Mouse (Mus musculus): ENCODE measurements around the gene Osbpl8. TPM values are rescaled to one million over a fixed set of nuclear protein-coding genes. Genes with fewer than 3 reads are reported as not detected.
"Not testable (repeated sequence)": the region's sequence is repeated elsewhere in the genome, so short reads cannot be mapped to it uniquely, and the experiment has no call there.

Osbpl8 gene
- polyA plus RNA-seq, 1 experiment from 2014 or later, result 315 TPM

GRCm38 (mm10) chr10:111185574-111186269, 21.2 kb downstream of the Osbpl8 start:
- no peak overlapping the region for H3K4me3 ChIP-seq (ENCODE audit: inconsistent target)
- H3K79me2 ChIP-seq (ENCODE audit: inconsistent target), result peaks cover 100% of the 10 kb centered on the region
- WGBS (ENCODE audit: missing documents), result 67% methylated on average over 1 of the region's 1 CpGs
- no peak overlapping the region for H3K27ac ChIP-seq
- H3K36me3 ChIP-seq (ENCODE audit: inconsistent target), result peaks cover 7% of the 10 kb centered on the region; the same call in 1 of the 2 replicates

DNA sequence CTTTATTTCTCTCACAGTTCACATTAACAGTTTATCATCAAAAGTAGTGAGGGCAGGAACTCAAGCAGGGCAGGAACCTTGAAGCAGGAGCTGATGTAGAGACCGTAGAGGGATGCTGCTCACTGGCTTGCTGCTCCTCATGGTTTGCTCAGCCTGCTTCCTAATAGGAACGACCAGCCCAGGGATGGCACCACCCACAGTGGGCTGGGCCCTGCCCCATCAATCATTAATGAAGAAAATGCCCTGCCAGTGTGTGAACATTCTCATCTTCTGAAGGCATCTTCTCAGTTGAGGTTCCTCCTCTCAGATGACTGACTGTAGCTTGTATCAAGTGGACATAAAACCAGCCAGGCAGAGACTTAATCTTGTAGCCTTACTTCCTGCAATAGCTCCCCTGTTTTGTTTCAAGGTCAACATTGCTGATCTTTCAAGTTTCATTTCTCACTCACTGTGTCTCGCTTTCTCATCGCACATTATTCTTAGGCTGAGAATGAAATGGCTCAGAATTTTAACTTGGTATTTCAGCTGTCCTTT, 24.5 kb downstream of the Osbpl8 start:
- peaks cover 100% of the 10 kb centered on the region for H3K79me2 ChIP-seq (ENCODE audit: inconsistent target)
- 47% methylated on average over 4 of the region's 4 CpGs for WGBS (ENCODE audit: missing documents)
- no peak overlapping the region for H3K4me3 ChIP-seq (ENCODE audit: inconsistent target)
- 0 out of 2 replicates have a peak, but pooled peaks cover 4% of the 10 kb centered on the region for H3K36me3 ChIP-seq (ENCODE audit: inconsistent target)
- H3K27ac ChIP-seq, result no peak overlapping the region

DNA sequence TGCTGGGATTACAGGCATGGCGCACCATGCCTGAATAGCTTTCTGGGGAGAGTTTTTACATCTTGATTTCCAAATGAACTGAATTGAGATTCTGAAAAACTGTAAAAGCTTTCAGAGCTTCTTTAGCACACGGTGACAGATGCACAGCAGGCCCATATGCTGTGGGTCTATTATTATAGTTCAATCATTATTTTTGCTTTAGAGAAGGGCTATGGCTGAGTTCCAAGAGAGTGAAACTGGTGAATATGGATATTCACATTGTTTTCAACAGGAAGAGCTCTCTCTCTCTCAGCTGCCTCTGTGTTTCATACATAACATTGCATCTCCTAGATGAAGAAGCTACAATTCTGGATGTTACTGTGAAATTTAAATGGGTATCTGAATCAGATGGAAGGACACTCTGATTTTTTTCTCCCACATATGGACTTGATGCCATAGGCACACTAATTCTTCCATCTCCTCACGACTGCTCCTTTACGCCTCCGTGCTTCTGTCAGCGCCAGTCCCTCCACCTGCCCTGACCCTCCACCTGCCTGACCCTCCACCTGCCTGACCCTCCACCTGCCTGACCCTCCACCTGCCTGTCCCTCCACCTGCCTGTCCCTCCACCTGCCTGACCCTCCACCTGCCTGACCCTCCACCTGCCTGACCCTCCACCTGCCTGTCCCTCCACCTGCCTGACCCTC, 25.7 kb downstream of the Osbpl8 start:
- H3K79me2 ChIP-seq (ENCODE audit: inconsistent target), result peaks cover 100% of the 10 kb centered on the region
- 93% methylated on average over 5 of the region's 6 CpGs for WGBS (ENCODE audit: missing documents)
- H3K36me3 ChIP-seq (ENCODE audit: inconsistent target), result 0 out of 2 replicates have a peak, but pooled peaks cover 4% of the 10 kb centered on the region
- 0 out of 2 replicates have a peak overlapping the region, but pooled peaks have one; percentile 3 for H3K27ac ChIP-seq
- H3K4me3 ChIP-seq (ENCODE audit: inconsistent target), result no peak overlapping the region

DNA sequence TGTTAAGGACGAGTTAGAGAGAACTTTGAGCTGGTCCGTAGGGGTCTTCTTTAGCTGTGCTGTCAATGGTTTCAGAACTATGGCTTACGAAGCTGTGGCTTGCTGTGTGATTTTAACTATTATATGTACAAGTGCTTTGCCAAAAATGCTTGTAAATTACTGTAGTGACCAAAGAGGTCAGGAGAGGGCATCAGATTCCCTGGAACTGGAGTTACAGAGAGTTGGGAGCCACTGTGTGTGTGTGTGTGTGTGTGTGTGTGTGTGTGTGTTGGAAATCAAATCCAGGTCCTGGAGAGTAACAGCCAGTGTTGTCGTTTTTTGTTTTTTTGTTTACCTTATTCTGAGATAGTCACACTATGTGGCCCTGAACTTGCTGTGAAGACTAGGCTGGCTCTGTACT, 29.0 kb downstream of the Osbpl8 start:
- no peak overlapping the region for H3K4me3 ChIP-seq (ENCODE audit: inconsistent target)
- H3K36me3 ChIP-seq (ENCODE audit: inconsistent target), result peaks cover 23% of the 10 kb centered on the region; the same call in 1 of the 2 replicates
- 85% methylated on average over 4 of the region's 4 CpGs for WGBS (ENCODE audit: missing documents)
- H3K79me2 ChIP-seq (ENCODE audit: inconsistent target), result peaks cover 100% of the 10 kb centered on the region
- no peak overlapping the region for H3K27ac ChIP-seq

DNA sequence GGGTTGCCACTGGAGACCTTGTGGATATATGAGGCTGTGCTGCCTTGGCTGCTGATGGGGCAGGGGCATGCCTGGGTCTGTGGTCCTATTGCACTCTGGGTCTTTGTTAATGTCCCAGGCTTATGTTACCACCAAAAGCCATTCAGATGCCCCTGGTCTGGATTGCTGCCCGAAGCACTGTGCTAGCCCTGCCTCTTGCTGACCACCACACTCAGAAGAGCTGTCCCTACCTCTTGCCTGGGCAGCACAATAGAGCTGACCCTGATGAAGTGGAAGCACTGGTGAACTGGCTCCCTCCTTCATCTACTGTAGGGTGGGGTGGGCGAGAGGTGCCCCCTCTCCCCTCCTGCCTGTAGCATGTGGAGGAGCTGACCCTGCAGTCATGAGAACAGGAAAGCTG, 31.6 kb downstream of the Osbpl8 start:
- Histone ChIP-seq H3K27ac (no peak overlapping the region), H3K36me3 (ENCODE audit: inconsistent target) (peaks cover 23% of the 10 kb centered on the region; the same call in 1 of the 2 replicates), H3K79me2 (ENCODE audit: inconsistent target) (peaks cover 100% of the 10 kb centered on the region), H3K4me3 (ENCODE audit: inconsistent target) (no peak overlapping the region)
- 94% methylated on average over 2 of the region's 2 CpGs for WGBS (ENCODE audit: missing documents)

DNA sequence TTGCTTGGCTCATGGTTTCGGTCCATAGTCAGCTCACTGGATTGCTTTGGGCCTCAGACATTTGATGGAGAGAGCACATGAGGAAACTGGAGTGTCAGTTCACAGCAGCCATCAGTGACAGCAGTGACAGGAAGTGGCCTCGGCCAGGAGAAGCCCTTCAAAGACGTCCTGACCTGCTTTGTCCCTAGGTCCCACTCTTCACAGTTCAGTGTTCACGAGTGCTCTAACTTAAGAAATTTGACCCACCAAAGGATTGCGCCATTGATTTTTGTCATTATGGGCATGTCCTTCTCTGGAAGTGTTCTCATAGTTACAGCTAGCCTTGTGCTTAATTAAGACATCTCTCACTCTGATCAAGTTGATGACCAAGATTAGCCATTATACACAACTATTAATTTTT, 34.2 kb downstream of the Osbpl8 start:
- H3K27ac ChIP-seq; H3K4me3 ChIP-seq (ENCODE audit: inconsistent target): not testable (repeated sequence)
- peaks cover 23% of the 10 kb centered on the region; the same call in 1 of the 2 replicates for H3K36me3 ChIP-seq (ENCODE audit: inconsistent target)
- 53% methylated on average over 2 of the region's 5 CpGs for WGBS (ENCODE audit: missing documents)
- H3K79me2 ChIP-seq (ENCODE audit: inconsistent target), result peaks cover 100% of the 10 kb centered on the region

DNA sequence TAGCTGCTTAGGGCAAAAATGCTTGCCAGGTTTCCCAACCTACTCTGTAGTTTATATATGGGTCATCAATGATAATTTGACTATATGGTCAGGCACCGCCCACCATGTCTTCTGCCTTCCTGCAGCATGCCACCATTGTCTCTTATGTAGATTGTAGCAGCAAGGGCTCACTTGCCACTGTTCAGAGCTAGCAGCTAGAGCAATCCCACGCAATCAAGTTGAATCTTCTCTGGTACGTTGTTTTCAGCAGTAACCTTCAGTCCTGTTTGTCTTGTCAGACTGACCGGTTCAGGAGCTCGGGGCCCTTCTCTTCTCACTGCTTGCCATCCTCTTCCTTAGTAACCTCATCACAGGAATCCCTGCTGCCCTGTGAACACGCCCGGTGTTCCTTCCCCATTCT, 36.6 kb downstream of the Osbpl8 start:
- Histone ChIP-seq H3K36me3 (ENCODE audit: inconsistent target) (peaks cover 39% of the 10 kb centered on the region), H3K79me2 (ENCODE audit: inconsistent target) (peaks cover 100% of the 10 kb centered on the region), H3K4me3 (ENCODE audit: inconsistent target) (no peak overlapping the region), H3K27ac (no peak overlapping the region)
- WGBS (ENCODE audit: missing documents), result 83% methylated on average over 7 of the region's 7 CpGs

DNA sequence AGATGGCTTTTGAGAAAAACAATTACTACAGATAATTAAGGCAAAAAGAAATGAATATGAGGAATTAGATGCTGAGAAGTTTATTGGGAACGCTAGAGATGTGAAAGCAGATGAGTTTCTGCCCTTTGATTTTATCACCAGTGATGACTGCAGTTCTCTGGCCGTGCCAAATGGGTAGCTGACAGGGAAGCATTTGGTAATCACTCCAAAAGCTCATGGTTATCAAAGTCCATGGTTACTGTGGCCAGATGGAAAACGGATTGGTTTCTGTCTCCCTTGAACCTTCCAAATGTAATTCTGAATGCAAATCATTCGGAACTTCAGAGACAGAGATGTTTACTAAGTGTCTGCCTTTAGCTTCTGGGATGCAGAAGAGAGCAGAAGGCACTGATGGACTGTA, 37.1 kb downstream of the Osbpl8 start:
- Histone ChIP-seq H3K4me3 (ENCODE audit: inconsistent target) (no peak overlapping the region), H3K27ac (no peak overlapping the region), H3K36me3 (ENCODE audit: inconsistent target) (peaks cover 38% of the 10 kb centered on the region), H3K79me2 (ENCODE audit: inconsistent target) (peaks cover 100% of the 10 kb centered on the region)
- WGBS (ENCODE audit: missing documents), result 94% methylated on average over 4 of the region's 4 CpGs

- Histone ChIP-seq H3K27ac (no peak overlapping the region), H3K36me3 (ENCODE audit: inconsistent target) (peaks cover 43% of the 10 kb centered on the region), H3K4me3 (ENCODE audit: inconsistent target) (no peak overlapping the region), H3K79me2 (ENCODE audit: inconsistent target) (peaks cover 100% of the 10 kb centered on the region)
- WGBS (ENCODE audit: missing documents), result 93% methylated on average over 5 of the region's 5 CpGs
Measured at GRCm38 (mm10) chr10:111204089-111204488, 39.5 kb downstream of the Osbpl8 start.

GRCm38 (mm10) chr10:111205421-111205820, 40.9 kb downstream of the Osbpl8 start:
- Histone ChIP-seq H3K79me2 (ENCODE audit: inconsistent target) (peaks cover 100% of the 10 kb centered on the region), H3K4me3 (ENCODE audit: inconsistent target) (no peak overlapping the region), H3K36me3 (ENCODE audit: inconsistent target) (peaks cover 43% of the 10 kb centered on the region), H3K27ac (no peak overlapping the region)
- 94% methylated on average over 2 of the region's 2 CpGs for WGBS (ENCODE audit: missing documents)

DNA sequence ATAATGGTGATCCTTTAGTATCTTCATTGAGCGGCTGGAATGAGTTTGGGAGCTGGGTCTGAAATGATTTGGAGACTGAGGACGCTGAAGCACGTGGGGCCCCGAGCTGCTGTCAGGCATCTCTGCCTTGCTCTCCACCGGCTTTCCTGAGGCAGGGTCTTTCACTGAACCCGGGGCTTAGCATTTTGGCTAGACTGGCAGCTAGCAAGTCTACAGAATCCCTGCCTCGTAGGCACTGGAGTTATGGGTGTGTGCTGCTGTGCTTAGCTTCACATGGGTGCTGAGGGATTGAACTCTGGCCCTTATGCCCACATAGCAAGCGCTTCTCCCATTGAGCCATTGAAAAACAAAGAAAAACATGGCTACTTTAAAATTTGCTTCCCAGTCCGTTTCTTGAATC, 42.8 kb downstream of the Osbpl8 start:
- H3K36me3 ChIP-seq (ENCODE audit: inconsistent target), result peaks cover 46% of the 10 kb centered on the region
- no peak overlapping the region for H3K4me3 ChIP-seq (ENCODE audit: inconsistent target)
- H3K79me2 ChIP-seq (ENCODE audit: inconsistent target), result peaks cover 100% of the 10 kb centered on the region
- 93% methylated on average over 9 of the region's 9 CpGs for WGBS (ENCODE audit: missing documents)
- no peak overlapping the region for H3K27ac ChIP-seq

DNA sequence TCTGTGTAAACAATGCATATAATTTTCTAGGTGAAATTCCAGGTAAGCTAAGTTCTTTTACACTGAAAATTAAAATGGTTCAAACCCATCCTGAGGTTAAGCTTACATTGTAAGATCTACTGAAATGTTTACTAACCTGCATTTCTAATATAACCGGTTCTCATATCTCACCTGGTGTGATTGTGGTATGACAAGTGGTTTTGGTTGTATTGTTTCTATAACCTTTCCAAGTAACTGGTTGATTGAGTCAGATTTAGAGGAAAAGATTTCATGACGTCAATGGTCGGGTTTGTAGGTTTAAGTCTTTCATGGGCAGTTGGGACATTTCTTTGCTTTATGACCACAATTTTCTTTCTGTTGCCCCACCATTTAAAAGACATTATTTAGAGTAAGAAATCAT, 49.5 kb downstream of the Osbpl8 start:
- no peak overlapping the region for H3K27ac ChIP-seq
- 97% methylated on average over 3 of the region's 3 CpGs for WGBS (ENCODE audit: missing documents)
- H3K36me3 ChIP-seq (ENCODE audit: inconsistent target), result peaks cover 5% of the 10 kb centered on the region; the same call in 1 of the 2 replicates
- peaks cover 97% of the 10 kb centered on the region for H3K79me2 ChIP-seq (ENCODE audit: inconsistent target)
- no peak overlapping the region for H3K4me3 ChIP-seq (ENCODE audit: inconsistent target)

DNA sequence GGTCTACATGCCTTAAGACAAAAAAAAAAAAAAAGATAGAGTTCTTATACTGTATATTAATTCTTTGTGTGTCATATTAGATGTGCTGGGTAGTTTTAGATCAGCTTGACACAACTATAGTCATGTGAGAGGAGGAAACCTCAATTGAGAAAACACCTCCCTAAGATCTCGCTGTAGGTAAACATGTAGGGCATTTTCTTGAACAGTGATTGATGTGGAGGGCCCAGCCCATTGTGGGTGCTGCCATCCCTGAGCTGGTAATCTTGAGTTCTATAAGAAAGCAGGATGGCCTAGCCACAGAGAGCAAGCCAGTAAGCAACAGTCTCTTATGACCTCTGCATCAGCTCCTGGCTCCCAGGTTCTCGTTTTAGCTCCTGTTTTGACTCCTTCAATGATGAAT, 50.1 kb downstream of the Osbpl8 start:
- Histone ChIP-seq H3K36me3 (ENCODE audit: inconsistent target) (peaks cover 11% of the 10 kb centered on the region), H3K79me2 (ENCODE audit: inconsistent target) (peaks cover 97% of the 10 kb centered on the region), H3K27ac (no peak overlapping the region), H3K4me3 (ENCODE audit: inconsistent target) (no peak overlapping the region)
- 53% methylated on average over 2 of the region's 2 CpGs for WGBS (ENCODE audit: missing documents)

DNA sequence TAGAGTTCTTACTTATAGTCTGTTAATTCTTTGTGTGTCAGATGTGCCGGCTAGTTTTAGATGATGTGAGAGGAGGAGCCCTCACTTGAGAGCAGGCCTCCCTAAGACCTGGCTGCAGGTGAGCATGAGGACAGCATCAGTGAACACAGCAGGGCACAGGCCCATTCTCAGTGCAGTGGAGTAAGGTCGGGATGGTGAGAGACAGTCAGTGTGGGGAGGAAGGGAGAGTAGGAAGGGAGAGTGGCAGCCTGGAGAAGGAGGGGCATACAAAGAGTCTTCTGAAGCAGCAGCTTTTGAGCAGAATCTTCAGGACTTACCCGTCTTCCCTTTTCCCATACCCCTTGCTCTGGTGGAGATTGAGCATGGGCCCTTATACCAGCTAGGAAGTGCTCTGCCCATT, 51.0 kb downstream of the Osbpl8 start:
- H3K27ac ChIP-seq, result no peak overlapping the region
- peaks cover 19% of the 10 kb centered on the region for H3K36me3 ChIP-seq (ENCODE audit: inconsistent target)
- WGBS (ENCODE audit: missing documents), result 73% methylated on average over 3 of the region's 3 CpGs
- peaks cover 97% of the 10 kb centered on the region for H3K79me2 ChIP-seq (ENCODE audit: inconsistent target)
- no peak overlapping the region for H3K4me3 ChIP-seq (ENCODE audit: inconsistent target)

DNA sequence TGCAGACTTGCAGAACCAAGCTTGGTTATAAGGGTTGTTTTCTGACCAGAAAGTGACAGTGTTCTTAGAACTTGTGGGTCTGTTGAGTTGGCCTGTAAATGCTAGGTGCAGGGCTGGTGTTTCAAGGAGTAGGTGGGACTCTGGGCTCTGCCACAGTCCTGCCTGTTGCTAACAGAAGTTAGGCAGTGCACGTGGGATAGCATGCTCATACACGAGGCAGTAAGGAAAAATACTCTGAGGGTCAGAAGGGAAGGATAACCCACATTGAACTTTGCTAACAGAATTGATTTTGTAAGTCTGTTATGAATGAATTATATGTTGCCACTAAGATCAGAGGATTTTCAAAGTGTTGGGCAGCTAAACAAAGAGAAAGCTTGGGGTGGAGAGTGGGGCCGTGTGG, 51.6 kb downstream of the Osbpl8 start:
- peaks cover 97% of the 10 kb centered on the region for H3K79me2 ChIP-seq (ENCODE audit: inconsistent target)
- H3K4me3 ChIP-seq (ENCODE audit: inconsistent target), result no peak overlapping the region
- H3K36me3 ChIP-seq (ENCODE audit: inconsistent target), result peaks cover 24% of the 10 kb centered on the region
- H3K27ac ChIP-seq, result no peak overlapping the region
- 92% methylated on average over 3 of the region's 3 CpGs for WGBS (ENCODE audit: missing documents)
